Mouse (Mus musculus): ENCODE measurements around the gene Fam114a1.

- TF ChIP-seq POLR2A (IDR thresholded peaks at IDR 0.05; ENCODE audit: low read depth, low read length) (no peak), CTCF (IDR thresholded peaks at IDR 0.05; ENCODE audit: extremely low read depth, insufficient read depth, insufficient read length, insufficient replicate concordance) (no peak)
Observed at GRCm38 (mm10) chr5:65051513-65051912, 81.6 kb downstream of the Fam114a1 start.

All from spleen, adult 2 months (tissue).